Mouse (Mus musculus) kidney, adult 2 months (tissue): Measurements from ENCODE around the gene Slc39a1. TPM values are rescaled to one million over a fixed set of nuclear protein-coding genes. Genes with fewer than 3 reads are reported as not detected.

ENCODE experiments used
- DNase-seq: peaks from one replicate; pipeline ENCODE4 v3.0.0; 2021
- H3K27ac ChIP-seq: fragments of 200-500 bp; 2 replicates; pipeline ENCODE4 v1.5.1; 2012; ENCODE audit warnings: low read depth, low read length, control low read depth, inconsistent platforms; ENCODE audit not compliant: insufficient read depth
- H3K27me3 ChIP-seq: fragments of 200-500 bp; replicated peaks from 2 replicates; pipeline ENCODE4 v1.6.1; 2012; ENCODE audit warnings: mild to moderate bottlenecking, moderate library complexity, low read length, inconsistent platforms; ENCODE audit not compliant: control insufficient read depth, insufficient read depth
- H3K36me3 ChIP-seq: fragments of 200-500 bp; 2 replicates; pipeline ENCODE4 v1.6.1; 2012; ENCODE audit warnings: mild to moderate bottlenecking, moderate library complexity, low read length, inconsistent platforms; ENCODE audit not compliant: control insufficient read depth, insufficient read depth
- H3K4me1 ChIP-seq: fragments of 200-500 bp; 2 replicates; pipeline ENCODE4 v1.6.1; 2011; ENCODE audit warnings: low read length; ENCODE audit not compliant: control insufficient read depth, insufficient read depth
- H3K4me3 ChIP-seq: fragments of 200-500 bp; 2 replicates; pipeline ENCODE4 v1.5.1; 2011; ENCODE audit warnings: mild to moderate bottlenecking, low read depth, low read length, control low read depth; ENCODE audit not compliant: insufficient read depth
- CTCF ChIP-seq: fragments of 200-500 bp; conservative IDR thresholded peaks from 2 replicates; pipeline ENCODE4 v1.5.1; 2011; ENCODE audit warnings: low read depth, mild to moderate bottlenecking, control low read depth, low read length, moderate library complexity, mixed read lengths; ENCODE audit not compliant: insufficient read depth, insufficient read length
- POLR2A ChIP-seq: fragments of 200-500 bp; IDR thresholded peaks from one replicate; pipeline ENCODE4 v1.6.1; 2011; ENCODE audit warnings: low read depth, low read length, control low read depth
- WGBS: fragments of 180-500 bp; shearing (Covaris S2); methylation state at CpG from one replicate; pipeline ENCODE4 v1.1.7; 2018; 5-methylcytosine and 5-hydroxymethylcytosine counted together
- polyA plus RNA-seq: library from polyadenylated mRNA; depleted of rRNA; stranded (reverse); fragments of >200 nt; gene quantifications from 2 replicates; pipeline ENCODE4 v1.2.3, GENCODE M21; 2012

Slc39a1 gene
- polyA plus RNA-seq, 1 experiment = 71.3 TPM

GRCm38 (mm10) chr3:90211475-90212398 is 36.2 kb upstream of the Slc39a1 start:
- Histone ChIP-seq H3K27me3 (no peaks in the 10 kb centered on the region), H3K36me3 (peaks cover 2% of the 10 kb centered on the region; the same call in 1 of the 2 replicates), H3K4me3 (peak overlapping the region; percentile 7; the same call in 1 of the 2 replicates), H3K27ac (no peak overlapping the region), H3K4me1 (peaks cover 5% of the 10 kb centered on the region; the same call in 1 of the 2 replicates)
- 50% methylated on average over 13 of the region's 13 CpGs for WGBS
- DNase-seq = no peak
- no peak for TF ChIP-seq CTCF
- TF ChIP-seq POLR2A = no peak

GRCm38 (mm10) chr3:90212723-90213122 is 35.2 kb upstream of the Slc39a1 start:
- Histone ChIP-seq H3K27me3 (no peaks in the 10 kb centered on the region), H3K4me3 (peak overlapping the region; percentile 59), H3K36me3 (peaks cover 2% of the 10 kb centered on the region; the same call in 1 of the 2 replicates), H3K4me1 (peaks cover 5% of the 10 kb centered on the region; the same call in 1 of the 2 replicates), H3K27ac (no peak overlapping the region)
- TF ChIP-seq CTCF (no peak), POLR2A (no peak)
- DNase-seq = no peak
- WGBS = 3% methylated on average over 5 of the region's 5 CpGs

DNA sequence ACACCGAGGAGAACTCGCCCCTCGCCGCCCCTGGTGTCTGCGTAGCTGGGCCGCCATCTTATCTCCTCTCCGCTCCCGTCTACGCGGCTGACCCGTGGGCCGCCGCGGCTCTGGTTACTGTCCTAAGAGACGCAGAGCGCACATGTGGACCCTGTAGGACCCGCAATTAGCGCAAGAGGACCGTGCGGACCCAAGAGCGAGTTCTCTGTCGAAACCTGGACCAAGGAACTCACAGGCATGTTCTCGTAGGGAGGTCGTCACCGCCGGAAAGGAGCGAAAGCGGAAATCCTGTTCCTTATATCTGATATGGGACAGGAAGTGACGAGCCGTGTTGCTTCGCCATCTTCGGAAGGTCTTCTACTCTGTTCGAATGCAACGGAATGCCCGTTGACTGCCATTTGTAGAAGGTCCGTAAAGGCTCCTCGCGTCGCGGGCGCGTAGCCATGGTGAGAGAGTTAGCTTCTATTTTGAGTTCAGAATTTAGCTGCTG is 34.5 kb upstream of the Slc39a1 start, which contains the start of the genes Rps27 and Rab13:
Rps27 (minus strand) TSS at position 275 of the 490 bp plus-strand sequence.
Rab13 (plus strand) TSS at position 319 of the 490 bp plus-strand sequence.
- TF ChIP-seq CTCF = no peak
- peak; percentile 95 for TF ChIP-seq POLR2A
- H3K36me3 ChIP-seq = no peaks in the 10 kb centered on the region; the same call in 1 of the 2 replicates
- peak; percentile 97 for DNase-seq
- H3K27ac ChIP-seq = peak within 1 kb of the TSS; percentile 90
- H3K4me1 ChIP-seq = peaks cover 5% of the 10 kb centered on the region; the same call in 1 of the 2 replicates
- WGBS = under 1% methylated on average over 42 of the region's 42 CpGs
- H3K27me3 ChIP-seq = no peaks in the 10 kb centered on the region
- H3K4me3 ChIP-seq = peak within 1 kb of the TSS; percentile 87

GRCm38 (mm10) chr3:90213956-90214684 is 33.9 kb upstream of the Slc39a1 start:
- no peaks in the 10 kb centered on the region; the same call in 1 of the 2 replicates for H3K36me3 ChIP-seq
- H3K27ac ChIP-seq = peak overlapping the region; percentile 50; the same call in 1 of the 2 replicates
- H3K4me3 ChIP-seq = peak overlapping the region; percentile 87
- H3K4me1 ChIP-seq = peaks cover 5% of the 10 kb centered on the region; the same call in 1 of the 2 replicates
- 12% methylated on average over 12 of the region's 12 CpGs for WGBS
- no peak for TF ChIP-seq POLR2A
- no peak for TF ChIP-seq CTCF
- H3K27me3 ChIP-seq = no peaks in the 10 kb centered on the region
- DNase-seq = peak; percentile 42

DNA sequence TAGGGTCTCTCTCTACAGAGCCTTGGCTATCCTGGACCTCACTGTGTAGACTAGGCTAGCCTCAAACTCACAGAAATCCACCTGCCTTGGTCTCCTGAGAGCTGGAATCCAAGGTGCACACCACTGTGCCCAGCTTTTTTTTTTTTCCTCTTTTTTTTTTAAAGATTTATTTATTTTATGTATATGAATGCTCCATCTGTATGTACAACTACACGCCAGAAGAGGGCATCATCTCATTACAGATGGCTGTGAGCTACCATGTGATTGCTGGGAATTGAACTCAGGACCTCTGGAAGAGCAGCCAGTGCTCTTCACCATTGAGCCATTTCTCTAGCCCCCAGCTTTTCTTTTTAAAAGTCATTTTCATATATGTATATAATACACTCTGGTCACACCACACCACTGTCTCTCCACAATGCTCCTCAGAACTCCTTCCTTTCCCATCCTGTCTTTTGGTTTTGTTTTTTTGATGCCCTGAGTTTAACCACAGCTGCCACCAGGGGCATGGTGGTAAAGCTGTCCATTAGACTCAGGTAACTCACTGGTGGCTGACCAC is 32.1 kb upstream of the Slc39a1 start:
- TF ChIP-seq POLR2A (no peak), CTCF (0 out of 2 replicates have a peak, but pooled peaks have one; percentile 11)
- peak; percentile 36 for DNase-seq
- 37% methylated on average over 1 of the region's 1 CpGs for WGBS

GRCm38 (mm10) chr3:90220088-90220487 is 27.9 kb upstream of the Slc39a1 start:
- no peaks in the 10 kb centered on the region for H3K36me3 ChIP-seq
- 0 out of 2 replicates have a peak, but pooled peaks have one; percentile 18 for TF ChIP-seq CTCF
- no peak for TF ChIP-seq POLR2A
- H3K27ac ChIP-seq = peak overlapping the region; percentile 89
- WGBS = 8% methylated on average over 6 of the region's 6 CpGs
- peak; percentile 68 for DNase-seq
- peak overlapping the region; percentile 96; the same call in 1 of the 2 replicates for H3K4me3 ChIP-seq
- H3K4me1 ChIP-seq = 0 out of 2 replicates have a peak, but pooled peaks cover 5% of the 10 kb centered on the region
- H3K27me3 ChIP-seq = no peaks in the 10 kb centered on the region

More for the DNA sequence above, 32.1 kb upstream of the Slc39a1 start:
- Histone ChIP-seq H3K4me1 (peaks cover 7% of the 10 kb centered on the region; the same call in 1 of the 2 replicates), H3K27me3 (no peaks in the 10 kb centered on the region), H3K4me3 (no peak overlapping the region), H3K27ac (no peak overlapping the region), H3K36me3 (no peaks in the 10 kb centered on the region; the same call in 1 of the 2 replicates)
